Mouse (Mus musculus): ENCODE results near the gene Pax3. TPM values are rescaled to one million over a fixed set of nuclear protein-coding genes. Genes with fewer than 3 reads are reported as not detected.

Gene Pax3
- not detected for polyA plus RNA-seq (2014; fragmentation: Illumina TruSeq; extraction: RNeasy Lipid Tissue Mini Kit (QIAGEN cat#74804); ENCODE audit: low read depth, low replicate concordance)

GRCm38 (mm10) chr1:78196751-78197311 is at the start of gene Pax3:
Gene Pax3, minus strand, starts transcription at chr1:78197134.

Other genes with a start within 250 kb of the Pax3 start
- 0.21 TPM for gene Sgpp2, start 113.2 kb upstream of the Pax3 start, polyA plus RNA-seq (2014; fragmentation: Illumina TruSeq; extraction: RNeasy Lipid Tissue Mini Kit (QIAGEN cat#74804); ENCODE audit: low read depth, low replicate concordance)